Mouse (Mus musculus) lung, postnatal 0 days (tissue): Measurements from ENCODE around the gene Hspg2.

Source experiments
- CTCF ChIP-seq: IDR thresholded peaks from 2 replicates; pipeline ENCODE4 v1.5.1; 2016; ENCODE audit warnings: antibody characterized with exemption, mild to moderate bottlenecking
- EP300 ChIP-seq: IDR thresholded peaks from 2 replicates; pipeline ENCODE4 v1.6.1; 2016; ENCODE audit warnings: antibody characterized with exemption, mild to moderate bottlenecking, control low read depth

DNA sequence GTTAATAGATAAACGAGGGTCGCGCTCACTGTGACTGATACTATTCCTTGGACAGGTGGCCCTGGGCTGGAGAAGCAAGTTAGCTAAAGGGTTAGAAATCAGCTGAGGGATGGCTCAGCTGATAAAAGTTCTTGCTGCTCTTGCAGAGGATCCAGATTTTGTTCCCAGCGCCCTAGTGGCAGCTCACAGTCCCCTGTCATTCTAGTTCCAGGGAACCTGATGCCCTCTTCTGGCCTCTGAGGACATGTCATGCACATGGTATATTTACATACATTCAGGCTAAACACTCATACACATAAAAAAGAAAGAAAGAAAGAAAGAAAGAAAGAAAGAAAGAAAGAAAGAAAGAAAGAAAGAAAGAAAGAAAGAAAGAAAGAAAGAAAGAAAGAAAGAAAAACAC lies 27.2 kb upstream of the Hspg2 start:
- no peak for TF ChIP-seq EP300
- peak; percentile 34; the same call in 1 of the 2 replicates for TF ChIP-seq CTCF
